Mouse (Mus musculus) forebrain, embryonic 10.5 days (tissue): ENCODE measurements around the gene Lclat1. TPM values are rescaled to one million over a fixed set of nuclear protein-coding genes. Genes with fewer than 3 reads are reported as not detected.
"Not testable (repeated sequence)": the region's sequence is repeated elsewhere in the genome, so short reads cannot be mapped to it uniquely, and the experiment has no call there.

ENCODE experiments used
- DNase-seq: peaks from one replicate; pipeline ENCODE4 v3.0.0-alpha.2; 2017; ENCODE audit warnings: low spot score; ENCODE audit errors: extremely low spot score
- H3K27ac ChIP-seq: fragments of 300-500 bp; sonication (generic); 2 replicates; pipeline ENCODE4 v1.5.1; 2016; ENCODE audit warnings: mild to moderate bottlenecking
- H3K27me3 ChIP-seq: fragments of 300-500 bp; sonication (generic); 2 replicates; pipeline ENCODE4 v1.6.1; 2016; ENCODE audit warnings: mild to moderate bottlenecking; ENCODE audit not compliant: poor library complexity, severe bottlenecking
- H3K36me3 ChIP-seq: fragments of 300-500 bp; sonication (generic); replicated peaks from 2 replicates; pipeline ENCODE4 v1.6.1; 2016; ENCODE audit warnings: mild to moderate bottlenecking, moderate library complexity
- H3K4me1 ChIP-seq: fragments of 300-500 bp; sonication (generic); 2 replicates; pipeline ENCODE4 v1.6.1; 2016
- H3K4me3 ChIP-seq: fragments of 300-500 bp; sonication (generic); 2 replicates; pipeline ENCODE4 v1.5.1; 2016; ENCODE audit warnings: mild to moderate bottlenecking, moderate library complexity
- H3K9me3 ChIP-seq: fragments of 300-500 bp; sonication (generic); 2 replicates; pipeline ENCODE4 v1.6.1; 2016; ENCODE audit warnings: mild to moderate bottlenecking, moderate library complexity
- WGBS: fragments of 180-500 bp; shearing (Covaris S2); methylation state at CpG from one replicate; pipeline ENCODE4 v1.1.7; 2016; 5-methylcytosine and 5-hydroxymethylcytosine counted together
- polyA plus RNA-seq: library from polyadenylated mRNA; unstranded; fragments of >200 nt; fragmentation: Nextera tagmentation; extraction: Ambion mirVana; gene quantifications from 2 replicates; pipeline ENCODE4 v1.2.1, GENCODE M21; 2016

Lclat1 gene
- polyA plus RNA-seq, 1 experiment from 2014 or later: 10.4 TPM

DNA sequence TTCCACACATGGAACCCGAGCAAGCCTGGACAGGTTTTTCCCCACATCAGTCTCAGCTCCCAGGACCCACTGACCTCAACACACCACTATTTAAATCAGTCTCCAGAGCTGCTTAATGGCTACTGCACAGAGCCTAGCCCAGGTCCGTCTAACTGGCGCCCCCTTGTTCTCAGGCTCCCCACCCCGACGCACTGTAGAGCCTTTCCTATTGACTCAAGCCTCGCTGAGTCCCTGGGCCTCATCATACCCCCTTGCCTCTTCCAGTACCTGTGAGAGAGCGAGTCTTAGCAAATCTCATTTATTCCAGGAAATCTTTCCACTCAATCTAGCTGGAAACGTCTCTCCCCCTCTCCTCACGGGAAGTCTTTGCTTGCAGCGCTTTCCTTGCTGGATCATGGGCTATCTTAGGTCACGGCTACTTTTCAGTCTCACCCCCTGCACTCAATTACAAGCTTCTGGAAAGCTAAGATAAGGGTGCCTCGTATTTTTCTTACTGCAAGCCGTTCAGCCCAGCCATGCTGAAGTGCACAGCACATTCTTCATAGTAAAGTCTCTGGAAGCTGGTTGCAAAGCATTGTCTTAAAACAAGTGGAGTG, 137.4 kb downstream of the Lclat1 start:
- no peak overlapping the region for H3K4me3 ChIP-seq
- DNase-seq: no peak
- peaks cover 12% of the 10 kb centered on the region for H3K4me1 ChIP-seq
- H3K36me3 ChIP-seq: no peaks in the 10 kb centered on the region; the same call in 1 of the 2 replicates
- H3K9me3 ChIP-seq: no peaks in the 10 kb centered on the region
- H3K27ac ChIP-seq: no peak overlapping the region
- no peaks in the 10 kb centered on the region for H3K27me3 ChIP-seq
- WGBS: 86% methylated on average over 13 of the region's 13 CpGs

GRCm38 (mm10) chr17:73246036-73246435, 138.3 kb downstream of the Lclat1 start:
- Histone ChIP-seq H3K4me3 (no peak overlapping the region), H3K4me1 (peaks cover 15% of the 10 kb centered on the region), H3K27me3 (no peaks in the 10 kb centered on the region), H3K27ac (no peak overlapping the region), H3K9me3 (no peaks in the 10 kb centered on the region), H3K36me3 (no peaks in the 10 kb centered on the region; the same call in 1 of the 2 replicates)
- 94% methylated on average over 3 of the region's 3 CpGs for WGBS
- DNase-seq: no peak

GRCm38 (mm10) chr17:73246926-73247325, 139.1 kb downstream of the Lclat1 start:
- Histone ChIP-seq H3K9me3 (no peaks in the 10 kb centered on the region), H3K4me1 (peaks cover 18% of the 10 kb centered on the region), H3K27me3 (no peaks in the 10 kb centered on the region), H3K36me3 (no peaks in the 10 kb centered on the region; the same call in 1 of the 2 replicates), H3K4me3 (no peak overlapping the region), H3K27ac (no peak overlapping the region)
- WGBS: 99% methylated on average over 2 of the region's 2 CpGs
- DNase-seq: no peak

GRCm38 (mm10) chr17:73247758-73248157, 140.0 kb downstream of the Lclat1 start:
- no peaks in the 10 kb centered on the region for H3K9me3 ChIP-seq
- H3K4me1 ChIP-seq: peaks cover 18% of the 10 kb centered on the region
- DNase-seq: no peak
- no peak overlapping the region for H3K27ac ChIP-seq
- H3K27me3 ChIP-seq: no peaks in the 10 kb centered on the region
- no peaks in the 10 kb centered on the region; the same call in 1 of the 2 replicates for H3K36me3 ChIP-seq
- no peak overlapping the region for H3K4me3 ChIP-seq
- 93% methylated on average over 14 of the region's 14 CpGs for WGBS

GRCm38 (mm10) chr17:73250488-73251141, 142.8 kb downstream of the Lclat1 start:
- no peak for DNase-seq
- Histone ChIP-seq H3K9me3 (no peaks in the 10 kb centered on the region), H3K4me1 (peaks cover 18% of the 10 kb centered on the region), H3K27me3 (no peaks in the 10 kb centered on the region), H3K4me3 (no peak overlapping the region), H3K36me3 (no peaks in the 10 kb centered on the region), H3K27ac (no peak overlapping the region)
- WGBS: 80% methylated on average over 3 of the region's 3 CpGs

DNA sequence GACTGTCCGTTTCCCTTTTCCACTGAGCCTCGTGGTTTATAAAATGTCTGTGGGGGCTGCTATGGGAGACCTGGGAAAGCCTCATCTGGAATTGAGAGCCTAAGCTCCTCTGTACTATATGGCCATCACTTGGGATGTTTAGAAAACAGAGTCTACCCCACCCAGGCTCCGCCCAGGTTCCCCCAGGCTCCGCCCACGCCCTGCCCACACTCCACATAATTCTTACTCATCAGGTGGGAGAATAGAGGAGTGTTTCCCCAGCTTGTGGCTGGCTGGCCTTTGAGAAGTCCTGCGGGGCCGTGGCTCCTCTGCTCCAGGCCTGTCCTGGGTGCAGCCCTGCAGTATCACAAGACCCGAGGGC, 143.3 kb downstream of the Lclat1 start:
- WGBS: 70% methylated on average over 8 of the region's 8 CpGs
- Histone ChIP-seq H3K36me3 (no peaks in the 10 kb centered on the region), H3K9me3 (no peaks in the 10 kb centered on the region), H3K27ac (no peak overlapping the region), H3K27me3 (no peaks in the 10 kb centered on the region), H3K4me3 (no peak overlapping the region), H3K4me1 (peaks cover 18% of the 10 kb centered on the region)
- DNase-seq: no peak

GRCm38 (mm10) chr17:73251812-73252608, 144.2 kb downstream of the Lclat1 start:
- Histone ChIP-seq H3K9me3 (no peaks in the 10 kb centered on the region), H3K27me3 (no peaks in the 10 kb centered on the region), H3K36me3 (no peaks in the 10 kb centered on the region), H3K27ac (no peak overlapping the region), H3K4me3 (no peak overlapping the region), H3K4me1 (peaks cover 14% of the 10 kb centered on the region)
- 75% methylated on average over 11 of the region's 11 CpGs for WGBS
- no peak for DNase-seq

DNA sequence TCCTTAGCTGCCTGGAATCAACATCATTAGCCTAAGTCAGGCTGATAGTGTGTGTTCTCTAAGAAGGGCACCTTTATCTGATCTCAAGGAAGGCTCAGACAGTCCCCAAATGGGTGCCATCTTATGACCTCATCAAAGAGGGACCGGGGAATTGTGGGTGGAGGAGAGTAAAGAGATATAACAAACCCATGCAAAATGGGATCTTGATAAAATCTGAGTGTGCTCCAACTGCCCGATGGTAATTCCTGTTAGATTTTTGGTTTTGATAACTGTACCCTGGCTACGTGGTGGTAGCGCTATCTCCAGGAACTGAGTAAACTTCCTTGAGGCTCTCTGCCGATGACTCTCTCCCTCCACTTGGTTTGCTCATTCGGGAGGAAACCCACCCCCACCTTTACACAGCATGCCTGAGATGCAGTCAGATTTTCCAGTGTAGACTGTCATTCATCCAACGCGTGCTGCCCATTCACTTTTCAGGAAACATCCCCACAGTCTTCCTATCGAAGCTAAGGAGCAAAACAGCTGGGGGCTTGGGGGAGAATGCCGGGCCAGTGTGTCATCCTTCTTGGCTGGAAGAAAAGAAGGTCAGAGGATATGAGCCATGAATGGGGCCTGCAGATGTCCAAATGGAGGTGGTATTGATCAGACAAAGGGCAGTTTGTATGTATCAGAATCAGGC, 145.6 kb downstream of the Lclat1 start:
- Histone ChIP-seq H3K9me3 (no peaks in the 10 kb centered on the region), H3K27ac (no peak overlapping the region), H3K36me3 (no peaks in the 10 kb centered on the region), H3K4me1 (peaks cover 14% of the 10 kb centered on the region), H3K27me3 (no peaks in the 10 kb centered on the region), H3K4me3 (no peak overlapping the region)
- 76% methylated on average over 10 of the region's 10 CpGs for WGBS
- no peak for DNase-seq

DNA sequence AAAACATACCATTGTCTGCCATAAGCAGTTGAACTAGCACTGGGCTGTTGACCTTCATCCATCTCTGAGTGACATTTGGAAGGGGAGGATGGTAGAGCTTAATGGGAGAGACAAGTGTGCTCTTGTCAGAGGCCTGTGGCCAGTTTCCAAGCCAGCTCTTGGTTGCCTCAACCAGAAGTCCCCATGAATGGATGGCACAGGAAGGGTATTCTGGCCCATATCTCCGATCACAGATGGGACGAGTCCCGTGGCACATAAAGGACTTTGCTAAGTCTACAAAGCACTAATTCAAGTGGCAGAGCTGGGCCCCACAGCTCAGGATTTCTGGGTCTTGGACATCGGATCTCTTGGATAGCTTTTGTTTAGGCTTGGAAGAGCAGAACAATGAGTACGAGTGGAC, 148.0 kb downstream of the Lclat1 start:
- no peaks in the 10 kb centered on the region for H3K36me3 ChIP-seq
- H3K27me3 ChIP-seq: no peaks in the 10 kb centered on the region
- WGBS: 91% methylated on average over 5 of the region's 5 CpGs
- H3K9me3 ChIP-seq: no peaks in the 10 kb centered on the region
- H3K27ac ChIP-seq: no peak overlapping the region
- no peak overlapping the region for H3K4me3 ChIP-seq
- peaks cover 14% of the 10 kb centered on the region for H3K4me1 ChIP-seq
- DNase-seq: no peak

GRCm38 (mm10) chr17:73258620-73259019, 150.8 kb downstream of the Lclat1 start:
- no peak overlapping the region for H3K4me3 ChIP-seq
- no peak for DNase-seq
- H3K4me1 ChIP-seq: peaks cover 4% of the 10 kb centered on the region; the same call in 1 of the 2 replicates
- WGBS: 64% methylated on average over 12 of the region's 12 CpGs
- no peaks in the 10 kb centered on the region for H3K27me3 ChIP-seq
- H3K27ac ChIP-seq: no peak overlapping the region
- no peaks in the 10 kb centered on the region for H3K36me3 ChIP-seq
- no peaks in the 10 kb centered on the region for H3K9me3 ChIP-seq

DNA sequence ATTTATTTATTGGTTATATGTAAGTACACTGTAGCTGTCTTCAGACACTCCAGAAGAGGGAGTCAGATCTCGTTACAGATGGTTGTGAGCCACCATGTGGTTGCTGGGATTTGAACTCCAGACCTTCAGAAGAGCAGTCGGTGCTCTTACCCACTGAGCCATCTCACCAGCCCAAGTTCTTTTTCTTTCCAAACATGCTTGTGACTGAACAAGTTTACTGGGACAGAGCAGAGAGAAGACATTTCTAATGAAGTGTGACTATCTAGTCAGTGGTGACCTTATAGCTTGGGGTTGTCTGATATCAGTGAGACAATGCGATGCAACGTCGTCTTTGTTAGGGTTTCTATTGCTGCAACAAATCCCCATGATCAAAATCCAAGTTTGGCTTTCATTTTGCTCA, 151.5 kb downstream of the Lclat1 start:
- not testable (repeated sequence) for H3K4me3 ChIP-seq, H3K4me1 ChIP-seq, H3K27ac ChIP-seq, DNase-seq, H3K36me3 ChIP-seq, H3K27me3 ChIP-seq, H3K9me3 ChIP-seq
- 93% methylated on average over 5 of the region's 5 CpGs for WGBS

GRCm38 (mm10) chr17:73262558-73262957, 154.8 kb downstream of the Lclat1 start:
- no peaks in the 10 kb centered on the region for H3K27me3 ChIP-seq
- H3K36me3 ChIP-seq: no peaks in the 10 kb centered on the region
- H3K4me3 ChIP-seq: no peak overlapping the region
- no peaks in the 10 kb centered on the region for H3K9me3 ChIP-seq
- WGBS: 80% methylated on average over 2 of the region's 2 CpGs
- peaks cover 4% of the 10 kb centered on the region; the same call in 1 of the 2 replicates for H3K4me1 ChIP-seq
- H3K27ac ChIP-seq: no peak overlapping the region
- DNase-seq: no peak
